Mouse (Mus musculus) lung, embryonic 14.5 days (tissue): ENCODE data around the gene Tagln. TPM values are rescaled to one million over a fixed set of nuclear protein-coding genes. Genes with fewer than 3 reads are reported as not detected.

ENCODE experiments used
- ATAC-seq: fragments of 200-750 bp; cut with Nextera tagmentation; 2 replicates; pipeline ENCODE4 v1.8.0; 2017; ENCODE audit warnings: mild to moderate bottlenecking, moderate TSS enrichment, moderate library complexity; ENCODE audit not compliant: insufficient read depth
- DNase-seq: peaks from one replicate; pipeline ENCODE4 v3.0.0-alpha.2; 2015
- H3K27ac ChIP-seq: fragments of 300-500 bp; sonication (generic); 2 replicates; pipeline ENCODE4 v1.5.1; 2014; ENCODE audit warnings: low read depth, mild to moderate bottlenecking, moderate library complexity
- H3K27me3 ChIP-seq: fragments of 300-500 bp; sonication (generic); 2 replicates; pipeline ENCODE4 v1.6.1; 2014; ENCODE audit warnings: low read length, control low read depth; ENCODE audit not compliant: insufficient read depth
- H3K36me3 ChIP-seq: fragments of 300-500 bp; sonication (generic); 2 replicates; pipeline ENCODE4 v1.6.1; 2014; ENCODE audit warnings: control low read depth; ENCODE audit not compliant: insufficient read depth
- H3K4me1 ChIP-seq: fragments of 300-500 bp; sonication (generic); 2 replicates; pipeline ENCODE4 v1.6.1; 2014; ENCODE audit warnings: antibody characterized with exemption, control low read depth; ENCODE audit not compliant: insufficient read depth
- H3K4me2 ChIP-seq: fragments of 300-500 bp; sonication (generic); 2 replicates; pipeline ENCODE4 v1.6.1; 2014; ENCODE audit warnings: mild to moderate bottlenecking
- H3K4me3 ChIP-seq: fragments of 300-500 bp; sonication (generic); 2 replicates; pipeline ENCODE4 v1.5.1; 2014; ENCODE audit warnings: low read depth, low read length
- H3K9ac ChIP-seq: fragments of 300-500 bp; sonication (generic); 2 replicates; pipeline ENCODE4 v1.6.1; 2014
- H3K9me3 ChIP-seq: fragments of 300-500 bp; sonication (generic); 2 replicates; pipeline ENCODE4 v1.6.1; 2016; ENCODE audit warnings: low read depth, low read length, control low read depth
- CTCF ChIP-seq: IDR thresholded peaks from 2 replicates; pipeline ENCODE4 v1.5.1; 2016; ENCODE audit warnings: antibody characterized with exemption, low read depth
- WGBS: fragments of 180-500 bp; shearing (Covaris S2); extraction: QIAGEN DNeasy Blood & Tissue Kit; methylation state at CpG from one replicate; pipeline ENCODE4 v1.1.7; 2014; 5-methylcytosine and 5-hydroxymethylcytosine counted together
- polyA plus RNA-seq: library from polyadenylated mRNA; unstranded; fragments of >200 nt; fragmentation: Nextera tagmentation; extraction: Ambion mirVana; gene quantifications from 2 replicates; pipeline ENCODE4 v1.2.1, GENCODE M21; 2014

The Tagln gene
- polyA plus RNA-seq, 1 experiment from 2014 or later, result 150 TPM

DNA sequence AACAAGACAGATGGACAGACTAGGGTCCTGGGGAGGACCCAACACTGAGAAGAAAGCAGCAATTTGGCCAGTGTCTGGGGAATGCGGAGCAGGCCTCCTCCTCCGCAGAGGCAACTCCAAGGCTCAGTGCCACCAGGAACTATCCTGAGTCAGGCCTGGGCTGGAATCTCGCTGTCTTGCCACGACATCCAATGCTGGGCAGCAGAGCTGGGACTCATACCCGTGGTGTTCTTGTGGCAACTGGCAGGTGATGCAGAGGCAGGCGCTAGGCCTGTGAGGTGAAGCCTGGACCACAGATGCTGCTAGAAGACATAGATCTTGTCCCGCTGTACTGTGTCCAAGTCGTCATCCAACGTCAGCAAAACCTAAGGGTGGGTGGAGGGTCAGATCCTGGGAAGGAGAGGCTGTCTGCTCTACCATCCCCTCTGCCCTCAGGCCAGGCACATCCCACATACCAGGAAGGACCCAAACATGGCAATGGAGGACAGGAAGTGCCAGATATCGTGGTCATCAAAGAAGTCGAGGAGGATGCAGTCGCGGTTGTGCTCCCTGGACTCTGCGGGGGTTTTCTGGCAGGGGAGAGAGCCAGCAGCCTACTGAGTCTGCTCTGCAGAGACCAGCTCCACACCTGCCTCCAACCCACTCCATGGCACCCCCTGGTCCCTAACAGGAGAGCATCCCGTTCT lies 3.2 kb upstream of the Tagln start:
- Histone ChIP-seq H3K4me2 (no peak overlapping the region), H3K4me1 (0 out of 2 replicates have a peak, but pooled peaks cover 3% of the 10 kb centered on the region), H3K27me3 (no peaks in the 10 kb centered on the region), H3K4me3 (no peak overlapping the region), H3K9me3 (no peaks in the 10 kb centered on the region), H3K9ac (no peak overlapping the region), H3K27ac (no peak overlapping the region), H3K36me3 (peaks cover 51% of the 10 kb centered on the region)
- WGBS, result 85% methylated on average over 15 of the region's 15 CpGs
- ATAC-seq, result no peak
- no peak for TF ChIP-seq CTCF
- no peak for DNase-seq

DNA sequence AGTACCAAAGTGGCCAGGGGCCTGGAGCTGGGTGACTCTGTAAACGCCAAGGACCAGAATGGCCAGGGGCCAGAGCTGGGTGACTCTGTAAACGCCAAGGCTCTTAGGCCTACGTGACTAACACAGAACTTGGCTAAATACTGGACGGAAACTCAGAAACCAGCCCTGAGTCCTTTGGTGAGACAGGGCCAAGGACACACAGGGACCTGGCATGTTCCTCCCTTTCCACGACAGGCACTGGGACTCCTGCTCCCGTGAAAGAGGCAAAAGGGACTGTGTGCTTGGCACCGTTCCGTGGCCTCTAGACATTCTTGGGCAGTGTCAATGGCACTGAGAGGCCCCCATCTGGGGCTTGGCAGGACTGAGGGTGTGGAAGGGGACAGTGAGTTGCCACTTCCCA lies 2.2 kb upstream of the Tagln start:
- no peak for DNase-seq
- Histone ChIP-seq H3K27me3 (no peaks in the 10 kb centered on the region), H3K9ac (no peak overlapping the region), H3K4me2 (no peak overlapping the region), H3K36me3 (peaks cover 42% of the 10 kb centered on the region), H3K4me3 (no peak overlapping the region), H3K27ac (no peak overlapping the region), H3K9me3 (no peaks in the 10 kb centered on the region), H3K4me1 (0 out of 2 replicates have a peak, but pooled peaks cover 3% of the 10 kb centered on the region)
- TF ChIP-seq CTCF, result no peak
- WGBS, result 86% methylated on average over 8 of the region's 8 CpGs
- no peak for ATAC-seq

- Histone ChIP-seq H3K27me3 (no peaks in the 10 kb centered on the region), H3K9ac (no peak overlapping the region), H3K27ac (peak overlapping the region; percentile 44; the same call in 1 of the 2 replicates), H3K9me3 (no peaks in the 10 kb centered on the region), H3K36me3 (peaks cover 30% of the 10 kb centered on the region), H3K4me3 (no peak overlapping the region), H3K4me1 (peaks cover 3% of the 10 kb centered on the region; the same call in 1 of the 2 replicates), H3K4me2 (no peak overlapping the region)
- DNase-seq (peak; percentile 90), ATAC-seq (peak; percentile 67)
- 14% methylated on average over 3 of the region's 3 CpGs for WGBS
- peak; percentile 88 for TF ChIP-seq CTCF
These were observed 1.0 kb upstream of the Tagln start for GRCm38 (mm10) chr9:45936883-45937282.

GRCm38 (mm10) chr9:45932571-45933415 lies 3.1 kb downstream of the Tagln start:
- H3K4me2 ChIP-seq, result peak overlapping the region; percentile 61
- no peak for ATAC-seq
- no peaks in the 10 kb centered on the region for H3K9me3 ChIP-seq
- DNase-seq, result peak; percentile 23
- H3K4me1 ChIP-seq, result peaks cover 7% of the 10 kb centered on the region; the same call in 1 of the 2 replicates
- no peak for TF ChIP-seq CTCF
- H3K27ac ChIP-seq, result peak overlapping the region; percentile 49
- no peaks in the 10 kb centered on the region for H3K27me3 ChIP-seq
- H3K9ac ChIP-seq, result peak overlapping the region; percentile 29; the same call in 1 of the 2 replicates
- H3K36me3 ChIP-seq, result peaks cover 35% of the 10 kb centered on the region
- 51% methylated on average over 11 of the region's 11 CpGs for WGBS
- H3K4me3 ChIP-seq, result peak overlapping the region; percentile 22; the same call in 1 of the 2 replicates

GRCm38 (mm10) chr9:45931958-45932357 lies 3.9 kb downstream of the Tagln start:
- no peak overlapping the region for H3K9ac ChIP-seq
- H3K4me2 ChIP-seq, result no peak overlapping the region; the same call in 1 of the 2 replicates
- H3K27me3 ChIP-seq, result no peaks in the 10 kb centered on the region
- TF ChIP-seq CTCF, result no peak
- ATAC-seq, result no peak
- H3K36me3 ChIP-seq, result peaks cover 44% of the 10 kb centered on the region
- H3K4me1 ChIP-seq, result peaks cover 7% of the 10 kb centered on the region; the same call in 1 of the 2 replicates
- DNase-seq, result peak; percentile 75
- no peaks in the 10 kb centered on the region for H3K9me3 ChIP-seq
- H3K4me3 ChIP-seq, result no peak overlapping the region
- peak overlapping the region; percentile 49 for H3K27ac ChIP-seq
- WGBS, result 18% methylated on average over 1 of the region's 1 CpGs

DNA sequence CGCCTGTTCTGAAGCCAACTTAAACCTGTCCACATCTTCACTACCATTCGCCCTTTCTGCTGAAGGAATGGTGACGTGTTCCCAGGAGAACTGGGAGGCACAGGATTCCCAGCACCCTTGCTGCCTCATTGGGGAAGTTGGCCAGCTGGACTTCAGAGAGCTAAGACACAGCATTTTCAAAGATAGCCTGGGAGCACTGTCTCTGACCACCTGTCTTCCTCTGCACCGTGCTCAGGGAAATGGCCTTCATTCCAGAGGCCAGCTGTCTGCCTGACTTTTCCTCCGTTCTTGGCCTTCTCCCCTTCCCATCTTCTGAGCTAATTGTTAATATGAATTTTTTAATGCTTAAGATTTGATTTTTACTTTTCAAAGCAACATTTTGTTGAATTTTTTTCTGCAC lies 6.6 kb downstream of the Tagln start:
- WGBS, result 80% methylated on average over 5 of the region's 5 CpGs
- no peaks in the 10 kb centered on the region for H3K9me3 ChIP-seq
- H3K4me3 ChIP-seq, result no peak overlapping the region
- no peak for TF ChIP-seq CTCF
- no peak overlapping the region for H3K27ac ChIP-seq
- no peak for DNase-seq
- H3K36me3 ChIP-seq, result peaks cover 50% of the 10 kb centered on the region
- no peak overlapping the region for H3K9ac ChIP-seq
- H3K4me1 ChIP-seq, result peaks cover 4% of the 10 kb centered on the region; the same call in 1 of the 2 replicates
- no peak overlapping the region for H3K4me2 ChIP-seq
- no peaks in the 10 kb centered on the region for H3K27me3 ChIP-seq
- ATAC-seq, result no peak

DNA sequence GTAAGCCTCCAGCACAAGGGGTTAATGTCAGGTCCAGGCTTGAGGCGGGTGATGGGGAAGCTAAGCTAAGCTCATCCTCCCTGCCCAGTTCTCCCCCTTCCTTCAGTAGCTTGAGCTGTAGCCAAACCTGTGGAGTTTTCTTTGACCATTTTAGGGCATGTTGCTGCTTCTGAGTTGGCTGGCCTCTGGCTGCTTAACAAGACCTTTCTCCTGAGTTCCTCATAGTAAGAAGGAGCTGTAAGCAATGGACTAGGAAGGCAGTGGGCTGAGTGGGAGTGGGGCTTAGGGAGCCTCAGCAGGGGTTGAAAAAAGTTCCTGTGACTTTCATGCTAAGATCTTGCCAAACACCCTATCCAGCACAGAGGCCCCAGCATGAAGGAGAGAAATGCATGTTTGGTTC lies 16.0 kb downstream of the Tagln start:
- H3K4me1 ChIP-seq, result no peaks in the 10 kb centered on the region
- H3K9me3 ChIP-seq, result no peaks in the 10 kb centered on the region
- H3K4me3 ChIP-seq, result no peak overlapping the region
- H3K4me2 ChIP-seq, result no peak overlapping the region
- DNase-seq (peak; percentile 40), ATAC-seq (peak; percentile 60; the same call in 1 of the 2 replicates)
- no peak for TF ChIP-seq CTCF
- 24% methylated on average over 1 of the region's 1 CpGs for WGBS
- H3K27me3 ChIP-seq, result no peaks in the 10 kb centered on the region
- H3K27ac ChIP-seq, result peak overlapping the region; percentile 26; the same call in 1 of the 2 replicates
- no peak overlapping the region for H3K9ac ChIP-seq
- peaks cover 55% of the 10 kb centered on the region for H3K36me3 ChIP-seq
